Mouse (Mus musculus): ENCODE measurements at regions not wholly inside any gene's neighbourhood (a gene's known extent, or its start where the extent isn't known, plus 50 kb on each side); places are given as distances from the start of the nearest gene placed in this dataset.
"Not testable (repeated sequence)": the region's sequence is repeated elsewhere in the genome, so short reads cannot be mapped to it uniquely, and the experiment has no call there.

GRCm38 (mm10) chr16:79313301-79313700 is 222.4 kb upstream of the Tmprss15 start:
- DNase-seq (ENCODE audit: low spot score), result no peak

GRCm38 (mm10) chr16:79312702-79313101 is 221.8 kb upstream of the Tmprss15 start:
- no peak for DNase-seq (ENCODE audit: low spot score)

- DNase-seq (ENCODE audit: low spot score), result no peak
Measured at GRCm38 (mm10) chr16:79308541-79308940, 217.6 kb upstream of the Tmprss15 start.

GRCm38 (mm10) chr16:79296621-79297020 is 205.7 kb upstream of the Tmprss15 start:
- not testable (repeated sequence) for DNase-seq (ENCODE audit: low spot score)

GRCm38 (mm10) chr16:79279006-79279405 is 188.1 kb upstream of the Tmprss15 start:
- no peak for DNase-seq (ENCODE audit: low spot score)

- no peak for DNase-seq (ENCODE audit: low spot score)
Measured at GRCm38 (mm10) chr16:79256525-79256924, 165.6 kb upstream of the Tmprss15 start.

GRCm38 (mm10) chr16:79256084-79256483 is 165.2 kb upstream of the Tmprss15 start:
- DNase-seq (ENCODE audit: low spot score), result no peak

GRCm38 (mm10) chr16:79240857-79241491 is 150.1 kb upstream of the Tmprss15 start:
- no peak for DNase-seq (ENCODE audit: low spot score)

GRCm38 (mm10) chr16:79240191-79240590 is 149.3 kb upstream of the Tmprss15 start:
- no peak for DNase-seq (ENCODE audit: low spot score)

GRCm38 (mm10) chr16:79191196-79191595 is 100.3 kb upstream of the Tmprss15 start:
- no peak for DNase-seq (ENCODE audit: low spot score)

- DNase-seq (ENCODE audit: low spot score), result peak; percentile 21
Measured at GRCm38 (mm10) chr16:79186471-79186870, 95.6 kb upstream of the Tmprss15 start.

- DNase-seq (ENCODE audit: low spot score), result no peak
Measured at GRCm38 (mm10) chr16:79182474-79182873, 91.6 kb upstream of the Tmprss15 start.

GRCm38 (mm10) chr16:79177299-79177999 is 86.6 kb upstream of the Tmprss15 start:
- DNase-seq (ENCODE audit: low spot score), result no peak

- no peak for DNase-seq (ENCODE audit: low spot score)
Measured at GRCm38 (mm10) chr16:79176832-79177243, 85.9 kb upstream of the Tmprss15 start.

- DNase-seq (ENCODE audit: low spot score), result peak; percentile 11
Measured at GRCm38 (mm10) chr16:79168193-79168592, 77.3 kb upstream of the Tmprss15 start.

GRCm38 (mm10) chr16:79142813-79143212 is 51.9 kb upstream of the Tmprss15 start:
- no peak for DNase-seq (ENCODE audit: low spot score)

Measured in heart, adult 8-10 months (tissue).